Mouse (Mus musculus): ENCODE measurements at regions not wholly inside any gene's neighbourhood (a gene's known extent, or its start where the extent isn't known, plus 50 kb on each side); places are given as distances from the start of the nearest gene placed in this dataset.

DNA sequence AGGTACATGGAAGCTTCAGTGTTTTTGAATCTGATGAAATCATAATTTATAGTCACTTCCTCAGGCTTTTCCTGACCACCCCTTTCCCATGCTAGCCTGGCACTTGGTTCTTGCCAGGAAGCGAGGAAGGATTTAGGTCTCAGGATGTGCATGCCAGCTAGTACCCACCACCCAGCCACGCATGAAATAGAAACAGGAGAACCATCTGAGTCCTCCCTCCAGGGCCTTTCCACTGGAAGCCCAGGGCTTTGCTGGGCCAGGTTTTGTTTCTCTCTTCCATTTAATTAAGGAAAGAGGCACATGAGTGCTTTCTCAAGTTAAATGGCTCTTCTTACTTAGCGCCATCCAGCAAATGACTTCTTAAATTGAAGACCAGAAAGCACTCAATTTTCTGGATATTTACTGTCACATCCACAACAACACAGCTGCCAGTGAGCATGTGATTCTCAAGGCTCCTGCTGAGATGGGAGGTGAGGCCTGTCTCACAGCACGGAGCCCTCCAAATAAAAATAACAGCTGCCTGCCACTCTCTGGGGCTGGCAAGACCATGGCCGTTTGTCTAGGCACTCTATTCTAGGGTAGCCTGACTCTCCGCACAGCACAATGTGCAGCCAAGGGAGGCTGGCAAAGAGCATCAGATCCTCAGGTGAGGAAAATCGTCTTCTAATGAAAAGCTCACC is 110.4 kb upstream of the Nmnat3 start:
- H3K9me3 ChIP-seq (ENCODE audit: control insufficient read depth, low read length) = no peaks in the 10 kb centered on the region
- H3K4me3 ChIP-seq (replicated peaks; ENCODE audit: low read length) = no peak overlapping the region
- no peak overlapping the region for H3K9ac ChIP-seq (ENCODE audit: low read depth, low read length, severe bottlenecking)
- no peak for ATAC-seq (ENCODE audit: low FRiP score, low read depth)
- no peaks in the 10 kb centered on the region for H3K36me3 ChIP-seq (ENCODE audit: control insufficient read depth, insufficient read depth, low read length)
- H3K27me3 ChIP-seq (ENCODE audit: control insufficient read depth, insufficient read depth, low read length) = no peaks in the 10 kb centered on the region
- no peaks in the 10 kb centered on the region for H3K4me1 ChIP-seq (ENCODE audit: control insufficient read depth, insufficient read depth, low read length)
- TF ChIP-seq POLR2A (IDR thresholded peaks at IDR 0.05; ENCODE audit: borderline replicate concordance, extremely low read depth, insufficient read depth, insufficient read length) = no peak
- no peak for DNase-seq (ENCODE audit: low spot score)
- no peak overlapping the region for H3K27ac ChIP-seq (replicated peaks; ENCODE audit: low read depth, low read length)
- WGBS = 52% methylated on average over 7 of the region's 7 CpGs
- no peak overlapping the region for H3K4me2 ChIP-seq (replicated peaks; ENCODE audit: low read depth, low read length, severe bottlenecking)

DNA sequence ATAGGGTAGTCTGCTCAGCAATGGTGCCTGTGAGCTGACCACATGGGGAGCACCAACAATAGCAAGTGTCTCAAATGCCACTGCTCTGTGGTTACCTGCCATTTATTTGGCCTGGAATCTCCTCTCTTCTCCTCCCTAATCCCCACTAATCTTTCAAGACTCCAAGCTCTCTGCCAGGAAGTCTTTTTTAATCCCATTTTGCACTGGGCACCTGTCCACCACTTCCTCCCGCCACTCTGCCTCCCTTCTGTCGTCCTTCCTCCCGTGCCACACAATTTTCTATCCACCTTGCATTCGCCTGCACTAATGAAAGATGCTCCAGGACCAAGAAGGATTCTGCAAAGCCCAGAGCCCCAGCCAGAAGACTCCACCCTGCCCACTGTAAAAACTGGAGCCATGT is 106.5 kb upstream of the Nmnat3 start:
- Histone ChIP-seq H3K4me1 (ENCODE audit: control insufficient read depth, insufficient read depth, low read length) (no peaks in the 10 kb centered on the region), H3K4me2 (replicated peaks; ENCODE audit: low read depth, low read length, severe bottlenecking) (no peak overlapping the region), H3K9me3 (ENCODE audit: control insufficient read depth, low read length) (no peaks in the 10 kb centered on the region), H3K27me3 (ENCODE audit: control insufficient read depth, insufficient read depth, low read length) (no peaks in the 10 kb centered on the region), H3K9ac (ENCODE audit: low read depth, low read length, severe bottlenecking) (no peak overlapping the region), H3K36me3 (ENCODE audit: control insufficient read depth, insufficient read depth, low read length) (no peaks in the 10 kb centered on the region), H3K27ac (replicated peaks; ENCODE audit: low read depth, low read length) (no peak overlapping the region), H3K4me3 (replicated peaks; ENCODE audit: low read length) (no peak overlapping the region)
- 67% methylated on average over 4 of the region's 4 CpGs for WGBS
- DNase-seq (ENCODE audit: low spot score) (no peak), ATAC-seq (ENCODE audit: low FRiP score, low read depth) (no peak)
- TF ChIP-seq POLR2A (IDR thresholded peaks at IDR 0.05; ENCODE audit: borderline replicate concordance, extremely low read depth, insufficient read depth, insufficient read length) = no peak

DNA sequence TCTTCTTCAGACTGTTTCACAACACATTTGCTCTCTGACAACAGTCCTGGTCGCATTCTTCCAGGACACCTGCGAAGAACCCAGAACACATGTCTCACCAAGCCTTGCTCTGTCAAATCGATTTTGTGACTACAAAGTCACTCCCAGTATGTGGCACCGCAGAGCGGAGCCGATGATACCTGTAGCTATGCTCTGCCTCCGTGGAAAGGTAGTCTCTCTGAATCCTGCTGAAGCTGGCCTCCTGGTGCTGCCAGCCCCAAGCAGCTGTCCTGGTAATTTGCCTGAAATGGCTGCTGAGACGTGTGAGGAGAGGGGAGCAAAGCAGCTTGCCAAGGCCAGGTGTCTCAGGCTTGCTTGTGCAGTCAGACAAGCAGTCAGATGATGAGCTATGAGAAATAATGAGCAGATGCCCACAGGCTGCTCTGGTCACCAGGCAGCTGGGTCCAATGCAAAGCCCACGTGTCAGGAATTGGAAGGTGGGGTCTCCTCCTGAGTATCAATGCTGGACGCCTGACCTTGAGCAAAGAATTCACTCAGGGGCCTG is 100.4 kb upstream of the Nmnat3 start:
- Histone ChIP-seq H3K9ac (ENCODE audit: low read depth, low read length, severe bottlenecking) (no peak overlapping the region), H3K4me2 (replicated peaks; ENCODE audit: low read depth, low read length, severe bottlenecking) (no peak overlapping the region), H3K27me3 (ENCODE audit: control insufficient read depth, insufficient read depth, low read length) (no peaks in the 10 kb centered on the region), H3K9me3 (ENCODE audit: control insufficient read depth, low read length) (no peaks in the 10 kb centered on the region), H3K4me1 (ENCODE audit: control insufficient read depth, insufficient read depth, low read length) (no peaks in the 10 kb centered on the region), H3K4me3 (replicated peaks; ENCODE audit: low read length) (no peak overlapping the region), H3K36me3 (ENCODE audit: control insufficient read depth, insufficient read depth, low read length) (no peaks in the 10 kb centered on the region), H3K27ac (replicated peaks; ENCODE audit: low read depth, low read length) (no peak overlapping the region)
- no peak for ATAC-seq (ENCODE audit: low FRiP score, low read depth)
- TF ChIP-seq POLR2A (IDR thresholded peaks at IDR 0.05; ENCODE audit: borderline replicate concordance, extremely low read depth, insufficient read depth, insufficient read length) = no peak
- DNase-seq (ENCODE audit: low spot score) = no peak
- WGBS = 65% methylated on average over 10 of the region's 10 CpGs

DNA sequence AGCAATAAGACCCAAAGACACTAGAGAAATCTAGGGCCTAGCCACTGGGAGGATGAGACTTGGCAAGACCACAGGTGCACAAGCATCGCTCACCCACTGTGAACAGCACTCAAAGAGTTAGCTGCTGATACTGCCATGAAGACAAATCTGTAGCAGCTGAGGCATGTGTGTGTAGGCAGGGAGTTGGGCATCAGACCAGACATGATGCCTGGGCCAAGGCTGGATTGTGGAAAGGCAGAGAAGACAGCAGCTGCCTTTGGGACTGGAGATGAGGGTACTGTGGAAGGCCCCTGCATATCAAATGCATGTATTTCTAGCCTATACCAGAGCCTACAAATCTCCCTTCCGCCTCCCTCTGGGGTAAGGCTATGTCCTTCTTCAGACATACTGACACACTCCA is 92.9 kb upstream of the Nmnat3 start:
- Histone ChIP-seq H3K9me3 (ENCODE audit: control insufficient read depth, low read length) (no peaks in the 10 kb centered on the region), H3K4me2 (replicated peaks; ENCODE audit: low read depth, low read length, severe bottlenecking) (no peak overlapping the region), H3K4me1 (ENCODE audit: control insufficient read depth, insufficient read depth, low read length) (no peaks in the 10 kb centered on the region), H3K27ac (replicated peaks; ENCODE audit: low read depth, low read length) (no peak overlapping the region), H3K36me3 (ENCODE audit: control insufficient read depth, insufficient read depth, low read length) (no peaks in the 10 kb centered on the region), H3K4me3 (replicated peaks; ENCODE audit: low read length) (no peak overlapping the region), H3K9ac (ENCODE audit: low read depth, low read length, severe bottlenecking) (no peak overlapping the region), H3K27me3 (ENCODE audit: control insufficient read depth, insufficient read depth, low read length) (no peaks in the 10 kb centered on the region)
- DNase-seq (ENCODE audit: low spot score) = no peak
- no peak for ATAC-seq (ENCODE audit: low FRiP score, low read depth)
- TF ChIP-seq POLR2A (IDR thresholded peaks at IDR 0.05; ENCODE audit: borderline replicate concordance, extremely low read depth, insufficient read depth, insufficient read length) = no peak
- 95% methylated on average over 2 of the region's 2 CpGs for WGBS

DNA sequence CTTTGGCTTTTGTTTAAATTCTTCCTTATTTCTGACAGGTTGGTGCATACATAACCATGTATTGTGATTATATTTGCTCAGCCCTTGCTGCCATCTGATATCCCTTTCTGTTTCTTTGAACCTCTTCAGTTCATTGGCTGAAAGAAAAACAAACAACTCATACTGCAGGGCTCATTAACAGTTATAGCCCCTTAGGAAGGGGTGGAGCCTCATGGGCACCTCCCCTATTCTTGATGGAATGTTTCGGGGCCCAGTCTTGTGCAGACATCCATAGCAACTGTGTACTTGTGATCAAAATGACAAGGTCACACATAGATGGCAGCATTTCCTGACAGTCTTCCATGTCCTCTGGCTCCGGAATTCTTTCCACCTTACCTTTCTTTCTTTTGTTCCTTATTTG is 68.4 kb upstream of the Nmnat3 start:
- DNase-seq (ENCODE audit: low spot score) (no peak), ATAC-seq (ENCODE audit: low FRiP score, low read depth) (no peak)
- no peak overlapping the region for H3K4me3 ChIP-seq (replicated peaks; ENCODE audit: low read length)
- 73% methylated on average over 2 of the region's 2 CpGs for WGBS
- no peak overlapping the region for H3K4me2 ChIP-seq (replicated peaks; ENCODE audit: low read depth, low read length, severe bottlenecking)
- no peaks in the 10 kb centered on the region for H3K4me1 ChIP-seq (ENCODE audit: control insufficient read depth, insufficient read depth, low read length)
- no peak overlapping the region for H3K9ac ChIP-seq (ENCODE audit: low read depth, low read length, severe bottlenecking)
- no peak for TF ChIP-seq POLR2A (IDR thresholded peaks at IDR 0.05; ENCODE audit: borderline replicate concordance, extremely low read depth, insufficient read depth, insufficient read length)
- H3K9me3 ChIP-seq (ENCODE audit: control insufficient read depth, low read length) = no peaks in the 10 kb centered on the region
- H3K36me3 ChIP-seq (ENCODE audit: control insufficient read depth, insufficient read depth, low read length) = no peaks in the 10 kb centered on the region
- no peak overlapping the region for H3K27ac ChIP-seq (replicated peaks; ENCODE audit: low read depth, low read length)
- no peaks in the 10 kb centered on the region for H3K27me3 ChIP-seq (ENCODE audit: control insufficient read depth, insufficient read depth, low read length)

Measured in limb, embryonic 14.5 days (tissue).